Mouse (Mus musculus) embryonic facial prominence, embryonic 14.5 days (tissue): ENCODE measurements around the gene Lrrc75b. TPM values are rescaled to one million over a fixed set of nuclear protein-coding genes. Genes with fewer than 3 reads are reported as not detected.

ENCODE experiments used
- ATAC-seq: fragments of 200-750 bp; cut with Nextera tagmentation; 2 replicates; pipeline ENCODE4 v1.8.0; 2017; ENCODE audit warnings: low read depth, moderate number of reproducible peaks, moderate TSS enrichment
- DNase-seq: peaks from one replicate; pipeline ENCODE4 v3.0.0-alpha.2; 2015; ENCODE audit warnings: low spot score
- H3K27ac ChIP-seq: fragments of 300-500 bp; sonication (generic); replicated peaks from 2 replicates; pipeline ENCODE4 v1.5.1; 2014; ENCODE audit warnings: low read depth, mild to moderate bottlenecking, low read length, moderate library complexity
- H3K27me3 ChIP-seq: fragments of 300-500 bp; sonication (generic); replicated peaks from 2 replicates; pipeline ENCODE4 v1.6.1; 2014; ENCODE audit warnings: low read length; ENCODE audit not compliant: control insufficient read depth, insufficient read depth
- H3K36me3 ChIP-seq: fragments of 300-500 bp; sonication (generic); 2 replicates; pipeline ENCODE4 v1.6.1; 2014; ENCODE audit warnings: low read length, mixed read lengths; ENCODE audit not compliant: control insufficient read depth, insufficient read depth
- H3K4me1 ChIP-seq: fragments of 300-500 bp; sonication (generic); 2 replicates; pipeline ENCODE4 v1.6.1; 2014; ENCODE audit warnings: antibody characterized with exemption, low read length; ENCODE audit not compliant: control insufficient read depth, insufficient read depth
- H3K4me2 ChIP-seq: fragments of 300-500 bp; sonication (generic); 2 replicates; pipeline ENCODE4 v1.6.1; 2014; ENCODE audit warnings: low read depth, mild to moderate bottlenecking, low read length, moderate library complexity, mixed read lengths
- H3K4me3 ChIP-seq: fragments of 300-500 bp; sonication (generic); 2 replicates; pipeline ENCODE4 v1.5.1; 2014; ENCODE audit warnings: low read depth, mild to moderate bottlenecking, low read length
- H3K9ac ChIP-seq: fragments of 300-500 bp; sonication (generic); 2 replicates; pipeline ENCODE4 v1.6.1; 2014; ENCODE audit warnings: low read depth, mild to moderate bottlenecking, low read length, moderate library complexity, mixed read lengths
- H3K9me3 ChIP-seq: fragments of 300-500 bp; sonication (generic); 2 replicates; pipeline ENCODE4 v1.6.1; 2016; ENCODE audit warnings: low read length; ENCODE audit not compliant: control insufficient read depth
- WGBS: fragments of 180-500 bp; shearing (Covaris S2); extraction: QIAGEN DNeasy Blood & Tissue Kit; methylation state at CpG from one replicate; pipeline ENCODE4 v1.1.7; 2014; 5-methylcytosine and 5-hydroxymethylcytosine counted together
- polyA plus RNA-seq: library from polyadenylated mRNA; unstranded; fragments of >200 nt; fragmentation: Nextera tagmentation; extraction: Ambion mirVana; gene quantifications from 2 replicates; pipeline ENCODE4 v1.2.1, GENCODE M21; 2014

The Lrrc75b gene
- polyA plus RNA-seq, 1 experiment from 2014 or later, result 7.9 TPM

- ATAC-seq (no peak), DNase-seq (no peak)
- no peak overlapping the region for H3K9ac ChIP-seq
- H3K4me3 ChIP-seq, result no peak overlapping the region
- H3K27me3 ChIP-seq, result no peaks in the 10 kb centered on the region; the same call in 1 of the 2 replicates
- peaks cover 24% of the 10 kb centered on the region for H3K4me1 ChIP-seq
- no peaks in the 10 kb centered on the region for H3K36me3 ChIP-seq
- H3K9me3 ChIP-seq, result no peaks in the 10 kb centered on the region
- H3K27ac ChIP-seq, result no peak overlapping the region
- H3K4me2 ChIP-seq, result no peak overlapping the region
- 89% methylated on average over 8 of the region's 8 CpGs for WGBS
These were observed 6.0 kb downstream of the Lrrc75b start for GRCm38 (mm10) chr10:75554090-75554489.

DNA sequence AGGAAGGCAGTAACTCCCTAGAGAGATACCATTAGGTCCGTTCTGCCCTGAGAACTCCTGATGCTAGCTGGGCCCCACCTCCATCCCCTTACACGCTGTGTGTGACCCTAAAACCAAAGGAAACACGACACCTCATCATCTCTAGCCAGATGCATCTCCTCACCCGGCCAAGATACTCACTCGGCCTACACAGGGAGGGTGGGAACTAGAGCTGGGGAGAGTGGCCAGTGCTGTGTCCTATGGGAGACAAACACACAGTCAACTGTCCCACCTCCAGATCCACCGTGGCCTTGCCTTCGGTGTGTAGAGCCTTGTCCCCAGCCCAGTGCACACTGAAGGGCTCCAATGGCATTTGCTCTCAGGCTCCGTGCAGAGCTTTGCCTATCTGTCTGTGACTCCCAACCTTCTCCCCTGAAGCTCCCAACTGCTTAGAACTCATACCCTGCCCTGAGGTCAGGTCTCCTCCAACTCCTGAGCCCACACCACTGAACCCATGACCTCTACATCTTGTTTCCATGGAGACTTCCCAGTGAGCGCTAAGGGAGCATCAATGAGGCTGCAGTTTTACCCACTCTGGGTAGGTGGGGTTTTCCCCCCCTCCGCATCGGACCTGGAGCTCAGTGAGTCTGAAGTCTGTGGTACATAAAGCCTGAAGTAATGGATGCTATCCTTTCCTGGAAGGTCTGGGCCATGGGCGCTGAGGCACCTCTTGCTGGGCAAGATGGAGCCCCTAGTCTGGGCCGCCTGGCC, 7.3 kb downstream of the Lrrc75b start:
- no peak overlapping the region for H3K4me3 ChIP-seq
- no peak overlapping the region for H3K9ac ChIP-seq
- no peak overlapping the region for H3K27ac ChIP-seq
- no peaks in the 10 kb centered on the region for H3K9me3 ChIP-seq
- 68% methylated on average over 13 of the region's 13 CpGs for WGBS
- ATAC-seq (no peak), DNase-seq (no peak)
- no peaks in the 10 kb centered on the region for H3K27me3 ChIP-seq
- peaks cover 16% of the 10 kb centered on the region for H3K4me1 ChIP-seq
- H3K36me3 ChIP-seq, result no peaks in the 10 kb centered on the region
- H3K4me2 ChIP-seq, result no peak overlapping the region

- Histone ChIP-seq H3K4me1 (peaks cover 17% of the 10 kb centered on the region), H3K4me2 (no peak overlapping the region), H3K9ac (no peak overlapping the region), H3K27me3 (no peaks in the 10 kb centered on the region), H3K36me3 (no peaks in the 10 kb centered on the region), H3K27ac (no peak overlapping the region), H3K4me3 (no peak overlapping the region), H3K9me3 (no peaks in the 10 kb centered on the region)
- no peak for DNase-seq
- 68% methylated on average over 2 of the region's 2 CpGs for WGBS
- no peak for ATAC-seq
These were observed 8.0 kb downstream of the Lrrc75b start for GRCm38 (mm10) chr10:75552106-75552505.

- H3K4me3 ChIP-seq, result no peak overlapping the region
- WGBS, result 56% methylated on average over 12 of the region's 12 CpGs
These were observed 9.0 kb downstream of the Lrrc75b start for GRCm38 (mm10) chr10:75551175-75551574.

GRCm38 (mm10) chr10:75549886-75550285, 10.2 kb downstream of the Lrrc75b start:
- H3K4me3 ChIP-seq, result no peak overlapping the region

More at GRCm38 (mm10) chr10:75551175-75551574, 9.0 kb downstream of the Lrrc75b start:
- ATAC-seq (no peak), DNase-seq (no peak)
- Histone ChIP-seq H3K9ac (no peak overlapping the region), H3K27ac (no peak overlapping the region), H3K27me3 (no peaks in the 10 kb centered on the region), H3K36me3 (no peaks in the 10 kb centered on the region), H3K9me3 (no peaks in the 10 kb centered on the region), H3K4me2 (no peak overlapping the region), H3K4me1 (peaks cover 10% of the 10 kb centered on the region)

GRCm38 (mm10) chr10:75548486-75548885, 11.6 kb downstream of the Lrrc75b start:
- Histone ChIP-seq H3K27ac (no peak overlapping the region; the same call in 1 of the 2 replicates), H3K9me3 (peaks cover 11% of the 10 kb centered on the region; the same call in 1 of the 2 replicates), H3K36me3 (no peaks in the 10 kb centered on the region), H3K27me3 (no peaks in the 10 kb centered on the region), H3K4me2 (no peak overlapping the region), H3K4me1 (0 out of 2 replicates have a peak, but pooled peaks cover 3% of the 10 kb centered on the region), H3K4me3 (no peak overlapping the region), H3K9ac (no peak overlapping the region)
- no peak for ATAC-seq
- 65% methylated on average over 14 of the region's 14 CpGs for WGBS
- DNase-seq, result peak; percentile 42

More at GRCm38 (mm10) chr10:75549886-75550285, 10.2 kb downstream of the Lrrc75b start:
- ATAC-seq (no peak), DNase-seq (no peak)
- no peak overlapping the region for H3K27ac ChIP-seq
- H3K9me3 ChIP-seq, result 0 out of 2 replicates have a peak, but pooled peaks cover 2% of the 10 kb centered on the region
- H3K4me2 ChIP-seq, result no peak overlapping the region
- no peak overlapping the region for H3K9ac ChIP-seq
- 0 out of 2 replicates have a peak, but pooled peaks cover 3% of the 10 kb centered on the region for H3K4me1 ChIP-seq
- H3K36me3 ChIP-seq, result no peaks in the 10 kb centered on the region
- no peaks in the 10 kb centered on the region for H3K27me3 ChIP-seq
- 73% methylated on average over 7 of the region's 7 CpGs for WGBS

DNA sequence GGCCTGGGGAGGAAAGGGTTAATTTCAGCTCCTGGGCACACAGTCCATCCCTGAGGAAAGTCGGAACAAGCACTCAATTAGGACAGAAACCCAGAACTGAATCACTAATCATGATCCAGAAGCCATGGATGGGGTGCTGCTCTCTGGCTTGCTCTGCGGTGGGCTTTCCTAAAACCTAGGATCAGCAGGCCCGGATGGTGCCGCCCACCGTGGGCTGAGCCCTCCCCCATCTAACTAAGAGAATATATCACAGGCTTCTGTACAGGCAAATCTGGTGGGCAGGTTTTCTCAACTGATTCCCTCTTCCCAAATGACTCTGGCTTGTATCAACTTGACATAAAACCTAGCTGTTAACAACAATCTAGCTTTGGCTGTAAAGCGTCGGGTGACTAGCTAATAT, 12.2 kb downstream of the Lrrc75b start:
- no peak for DNase-seq
- Histone ChIP-seq H3K27ac (no peak overlapping the region), H3K27me3 (no peaks in the 10 kb centered on the region), H3K4me3 (no peak overlapping the region), H3K9ac (no peak overlapping the region), H3K4me2 (no peak overlapping the region), H3K4me1 (0 out of 2 replicates have a peak, but pooled peaks cover 3% of the 10 kb centered on the region), H3K36me3 (no peaks in the 10 kb centered on the region), H3K9me3 (peaks cover 11% of the 10 kb centered on the region; the same call in 1 of the 2 replicates)
- ATAC-seq, result no peak
- 63% methylated on average over 7 of the region's 7 CpGs for WGBS

GRCm38 (mm10) chr10:75536123-75536522, 24.0 kb downstream of the Lrrc75b start:
- 88% methylated on average over 5 of the region's 5 CpGs for WGBS
- no peak for DNase-seq
- H3K27me3 ChIP-seq, result no peaks in the 10 kb centered on the region
- no peak overlapping the region for H3K4me3 ChIP-seq
- no peaks in the 10 kb centered on the region for H3K4me1 ChIP-seq
- H3K4me2 ChIP-seq, result no peak overlapping the region
- peaks cover 53% of the 10 kb centered on the region for H3K36me3 ChIP-seq
- no peaks in the 10 kb centered on the region for H3K9me3 ChIP-seq
- H3K27ac ChIP-seq, result no peak overlapping the region
- ATAC-seq, result no peak; the same call in 1 of the 2 replicates
- no peak overlapping the region for H3K9ac ChIP-seq

GRCm38 (mm10) chr10:75535423-75535822, 24.7 kb downstream of the Lrrc75b start:
- Histone ChIP-seq H3K9me3 (no peaks in the 10 kb centered on the region), H3K9ac (no peak overlapping the region), H3K4me3 (no peak overlapping the region), H3K27ac (no peak overlapping the region), H3K4me1 (no peaks in the 10 kb centered on the region), H3K27me3 (no peaks in the 10 kb centered on the region), H3K36me3 (peaks cover 53% of the 10 kb centered on the region), H3K4me2 (no peak overlapping the region)
- WGBS, result 85% methylated on average over 2 of the region's 2 CpGs
- no peak for DNase-seq
- ATAC-seq, result no peak
